Mouse (Mus musculus): ENCODE measurements around the gene Ptpn3. TPM values are rescaled to one million over a fixed set of nuclear protein-coding genes. Genes with fewer than 3 reads are reported as not detected.
A peak's percentile ranks its signal among the peaks of the same experiment; 100 is the strongest.

Gene Ptpn3
- polyA plus RNA-seq, 1 experiment from 2014 or later, result 2.5 TPM

GRCm38 (mm10) chr4:57299701-57300468 is 1.8 kb downstream of the Ptpn3 start:
- H3K27me3 ChIP-seq (ENCODE audit: insufficient read depth, low read length), result peaks cover 17% of the 10 kb centered on the region
- 3% methylated on average over 78 of the region's 97 CpGs for WGBS (ENCODE audit: insufficient replicate concordance)
- H3K4me2 ChIP-seq (ENCODE audit: low read depth, low read length), result peak overlapping the region; percentile 74
- H3K9me3 ChIP-seq (ENCODE audit: low read length), result no peaks in the 10 kb centered on the region
- peak; percentile 59 for DNase-seq
- TF ChIP-seq CTCF (IDR thresholded peaks at IDR 0.05; ENCODE audit: low read depth), result no peak
- no peak for TF ChIP-seq EP300 (IDR thresholded peaks at IDR 0.05; ENCODE audit: low read depth)
- peak overlapping the region; percentile 60 for H3K4me3 ChIP-seq (ENCODE audit: low read depth, low read length)
- peak overlapping the region; percentile 62 for H3K9ac ChIP-seq (replicated peaks)
- H3K27ac ChIP-seq (ENCODE audit: low read depth), result peak overlapping the region; percentile 85
- no peaks in the 10 kb centered on the region for H3K36me3 ChIP-seq (replicated peaks; ENCODE audit: insufficient read depth, low read length)
- peak; percentile 80 for ATAC-seq
- peaks cover 21% of the 10 kb centered on the region for H3K4me1 ChIP-seq (ENCODE audit: insufficient read depth)

GRCm38 (mm10) chr4:57299308-57299700 is 2.3 kb downstream of the Ptpn3 start:
- Histone ChIP-seq H3K9me3 (ENCODE audit: low read length) (no peaks in the 10 kb centered on the region), H3K4me1 (ENCODE audit: insufficient read depth) (peaks cover 24% of the 10 kb centered on the region), H3K4me3 (ENCODE audit: low read depth, low read length) (peak overlapping the region; percentile 60), H3K4me2 (ENCODE audit: low read depth, low read length) (peak overlapping the region; percentile 74), H3K27ac (ENCODE audit: low read depth) (peak overlapping the region; percentile 85; the same call in 1 of the 2 replicates), H3K27me3 (ENCODE audit: insufficient read depth, low read length) (peaks cover 17% of the 10 kb centered on the region), H3K36me3 (replicated peaks; ENCODE audit: insufficient read depth, low read length) (no peaks in the 10 kb centered on the region), H3K9ac (replicated peaks) (peak overlapping the region; percentile 62; the same call in 1 of the 2 replicates)
- ATAC-seq (no peak), DNase-seq (no peak)
- WGBS (ENCODE audit: insufficient replicate concordance), result 9% methylated on average over 9 of the region's 9 CpGs
- TF ChIP-seq EP300 (IDR thresholded peaks at IDR 0.05; ENCODE audit: low read depth), result no peak
- TF ChIP-seq CTCF (IDR thresholded peaks at IDR 0.05; ENCODE audit: low read depth), result no peak

GRCm38 (mm10) chr4:57298181-57298580 is 3.5 kb downstream of the Ptpn3 start:
- Histone ChIP-seq H3K27me3 (ENCODE audit: insufficient read depth, low read length) (peaks cover 17% of the 10 kb centered on the region), H3K27ac (ENCODE audit: low read depth) (no peak overlapping the region), H3K36me3 (replicated peaks; ENCODE audit: insufficient read depth, low read length) (no peaks in the 10 kb centered on the region), H3K9me3 (ENCODE audit: low read length) (no peaks in the 10 kb centered on the region), H3K4me1 (ENCODE audit: insufficient read depth) (peaks cover 24% of the 10 kb centered on the region), H3K9ac (replicated peaks) (no peak overlapping the region), H3K4me3 (ENCODE audit: low read depth, low read length) (no peak overlapping the region), H3K4me2 (ENCODE audit: low read depth, low read length) (0 out of 2 replicates have a peak overlapping the region, but pooled peaks have one; percentile 74)
- WGBS (ENCODE audit: insufficient replicate concordance), result 65% methylated on average over 4 of the region's 4 CpGs
- no peak for ATAC-seq
- no peak for DNase-seq
- TF ChIP-seq EP300 (IDR thresholded peaks at IDR 0.05; ENCODE audit: low read depth), result no peak

- H3K4me2 ChIP-seq (ENCODE audit: low read depth, low read length), result peak overlapping the region; percentile 26; the same call in 1 of the 2 replicates
- H3K36me3 ChIP-seq (replicated peaks; ENCODE audit: insufficient read depth, low read length), result no peaks in the 10 kb centered on the region
- H3K4me3 ChIP-seq (ENCODE audit: low read depth, low read length), result no peak overlapping the region
- ATAC-seq, result peak; percentile 83
- H3K9ac ChIP-seq (replicated peaks), result no peak overlapping the region
- peak; percentile 57 for DNase-seq
- H3K27ac ChIP-seq (ENCODE audit: low read depth), result peak overlapping the region; percentile 39; the same call in 1 of the 2 replicates
- 34% methylated on average over 9 of the region's 9 CpGs for WGBS (ENCODE audit: insufficient replicate concordance)
- H3K27me3 ChIP-seq (ENCODE audit: insufficient read depth, low read length), result peaks cover 9% of the 10 kb centered on the region; the same call in 1 of the 2 replicates
- H3K9me3 ChIP-seq (ENCODE audit: low read length), result no peaks in the 10 kb centered on the region
- TF ChIP-seq EP300 (IDR thresholded peaks at IDR 0.05; ENCODE audit: low read depth), result no peak
- no peak for TF ChIP-seq CTCF (IDR thresholded peaks at IDR 0.05; ENCODE audit: low read depth)
- peaks cover 18% of the 10 kb centered on the region for H3K4me1 ChIP-seq (ENCODE audit: insufficient read depth)
Observed at GRCm38 (mm10) chr4:57294971-57295656, 6.5 kb downstream of the Ptpn3 start.

GRCm38 (mm10) chr4:57292670-57293069 is 9.0 kb downstream of the Ptpn3 start:
- no peak overlapping the region for H3K9ac ChIP-seq (replicated peaks)
- H3K9me3 ChIP-seq (ENCODE audit: low read length), result no peaks in the 10 kb centered on the region
- no peak overlapping the region for H3K4me3 ChIP-seq (ENCODE audit: low read depth, low read length)
- H3K27me3 ChIP-seq (ENCODE audit: insufficient read depth, low read length), result no peaks in the 10 kb centered on the region
- TF ChIP-seq CTCF (IDR thresholded peaks at IDR 0.05; ENCODE audit: low read depth) (no peak), EP300 (IDR thresholded peaks at IDR 0.05; ENCODE audit: low read depth) (no peak)
- DNase-seq, result no peak
- H3K27ac ChIP-seq (ENCODE audit: low read depth), result no peak overlapping the region
- peaks cover 14% of the 10 kb centered on the region for H3K4me1 ChIP-seq (ENCODE audit: insufficient read depth)
- no peaks in the 10 kb centered on the region for H3K36me3 ChIP-seq (replicated peaks; ENCODE audit: insufficient read depth, low read length)
- WGBS (ENCODE audit: insufficient replicate concordance), result 87% methylated on average over 5 of the region's 5 CpGs
- H3K4me2 ChIP-seq (ENCODE audit: low read depth, low read length), result no peak overlapping the region
- no peak for ATAC-seq

GRCm38 (mm10) chr4:57290049-57290448 is 11.6 kb downstream of the Ptpn3 start:
- ATAC-seq, result no peak
- H3K4me1 ChIP-seq (ENCODE audit: insufficient read depth), result peaks cover 4% of the 10 kb centered on the region; the same call in 1 of the 2 replicates
- H3K36me3 ChIP-seq (replicated peaks; ENCODE audit: insufficient read depth, low read length), result no peaks in the 10 kb centered on the region
- H3K27ac ChIP-seq (ENCODE audit: low read depth), result no peak overlapping the region
- no peak overlapping the region for H3K4me3 ChIP-seq (ENCODE audit: low read depth, low read length)
- DNase-seq, result no peak
- TF ChIP-seq CTCF (IDR thresholded peaks at IDR 0.05; ENCODE audit: low read depth) (no peak), EP300 (IDR thresholded peaks at IDR 0.05; ENCODE audit: low read depth) (no peak)
- H3K9me3 ChIP-seq (ENCODE audit: low read length), result no peaks in the 10 kb centered on the region
- no peaks in the 10 kb centered on the region for H3K27me3 ChIP-seq (ENCODE audit: insufficient read depth, low read length)
- H3K4me2 ChIP-seq (ENCODE audit: low read depth, low read length), result no peak overlapping the region
- no peak overlapping the region for H3K9ac ChIP-seq (replicated peaks)
- WGBS (ENCODE audit: insufficient replicate concordance), result 84% methylated on average over 6 of the region's 6 CpGs
